Mouse (Mus musculus) lung, postnatal 4 days (tissue): ENCODE results near the gene Camsap2.

Experiments
- DNase-seq, 2 experiments: peaks; one replicate each; pipeline ENCODE4 v3.0.0; 2021

Camsap2 gene

DNA sequence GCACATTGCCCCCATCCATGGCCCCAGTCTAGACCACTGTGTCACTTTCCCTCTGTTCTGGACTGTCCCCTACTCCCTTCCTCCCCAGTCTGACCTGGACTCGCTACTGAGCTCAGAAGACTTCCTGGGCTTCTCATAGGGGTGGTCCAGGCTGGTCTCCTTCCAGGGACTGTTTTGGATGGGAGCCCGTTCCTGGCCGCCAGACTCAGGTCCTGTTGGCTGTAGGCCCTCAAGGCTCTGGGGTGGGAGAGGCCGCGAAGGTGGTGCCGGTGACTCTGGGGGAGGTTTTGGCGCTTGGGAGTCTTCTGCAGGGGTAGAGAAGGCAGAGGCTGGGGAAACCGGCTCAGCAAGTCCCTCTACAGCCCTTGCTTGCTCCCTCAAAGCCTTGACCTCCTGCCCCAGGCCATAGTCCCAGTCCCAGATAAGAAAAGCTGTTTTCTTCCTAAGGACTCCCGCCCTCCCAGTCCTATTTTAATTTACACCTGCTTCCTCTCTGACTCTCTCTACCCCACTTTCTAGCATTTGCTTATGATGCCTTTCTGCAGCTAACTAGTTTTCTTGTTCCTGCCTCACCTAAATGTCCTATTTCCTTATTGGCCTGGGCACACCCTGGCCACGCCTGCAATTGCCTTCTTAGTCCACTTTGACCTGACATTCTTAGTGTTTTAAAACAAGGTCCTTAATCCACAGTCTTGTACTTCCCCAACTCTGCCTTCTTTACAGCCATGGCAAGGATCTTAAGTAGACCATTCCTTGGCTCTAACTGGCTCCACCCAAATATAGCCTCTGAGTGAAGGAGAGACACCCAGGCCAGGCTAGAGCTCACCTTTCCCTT lies 125.7 kb downstream of the Camsap2 start:
- peak; percentile 40 to 77 for DNase-seq
